Mouse (Mus musculus) brain, adult 2 months (tissue): ENCODE measurements around the gene Limk1.

Source experiments
- DNase-seq: peaks from one replicate; pipeline ENCODE4 v3.0.0; 2011; ENCODE audit warnings: low read depth, low spot score

Gene Limk1

GRCm38 (mm10) chr5:134688086-134688717 lies at the start of gene Limk1:
Gene Limk1, minus strand, starts transcription at chr5:134688598.
- no peak for DNase-seq

DNA sequence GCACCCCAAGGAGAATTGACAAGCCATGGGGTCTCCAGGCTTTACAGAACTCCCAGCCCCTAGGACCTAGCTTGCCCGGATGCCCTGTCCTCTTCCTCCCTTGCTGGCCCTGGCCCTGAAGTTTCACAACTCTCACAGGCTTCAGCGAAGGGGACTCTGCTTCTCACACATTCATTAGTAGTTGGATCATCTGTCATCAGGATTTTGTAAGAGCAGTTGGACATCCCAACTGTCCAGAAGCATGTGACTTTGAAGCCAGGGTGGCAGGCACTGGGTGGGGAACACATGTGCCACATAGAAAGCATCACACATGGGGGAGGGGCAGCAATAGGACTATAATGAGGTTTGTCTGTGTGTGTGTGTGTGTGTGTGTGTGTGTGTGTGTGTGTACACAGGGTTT lies 46.5 kb upstream of the Limk1 start:
- DNase-seq: no peak

DNA sequence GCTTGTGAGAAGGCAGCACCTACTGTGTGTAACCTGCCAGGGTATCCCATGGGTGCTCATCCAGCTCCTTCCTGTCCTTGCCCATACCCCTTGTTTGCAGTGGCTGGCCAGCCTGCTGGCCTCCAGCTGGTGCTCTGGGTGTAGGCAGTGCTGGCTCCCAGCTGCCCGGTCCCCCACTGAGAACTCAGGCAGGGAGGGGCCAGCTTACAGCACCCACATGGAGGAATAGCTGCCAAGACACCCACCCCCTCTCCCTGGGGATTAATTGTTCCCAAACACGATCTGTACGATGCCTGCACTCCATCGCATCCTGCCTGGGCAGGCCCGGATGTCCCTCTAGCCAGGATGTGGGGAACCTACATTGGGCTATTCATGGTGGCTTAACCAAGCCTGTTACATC lies 45.7 kb upstream of the Limk1 start:
- DNase-seq: peak; percentile 43

GRCm38 (mm10) chr5:134733241-134733640 lies 44.8 kb upstream of the Limk1 start:
- DNase-seq: no peak

- DNase-seq: no peak
Measured at GRCm38 (mm10) chr5:134729124-134729523, 40.7 kb upstream of the Limk1 start.

DNA sequence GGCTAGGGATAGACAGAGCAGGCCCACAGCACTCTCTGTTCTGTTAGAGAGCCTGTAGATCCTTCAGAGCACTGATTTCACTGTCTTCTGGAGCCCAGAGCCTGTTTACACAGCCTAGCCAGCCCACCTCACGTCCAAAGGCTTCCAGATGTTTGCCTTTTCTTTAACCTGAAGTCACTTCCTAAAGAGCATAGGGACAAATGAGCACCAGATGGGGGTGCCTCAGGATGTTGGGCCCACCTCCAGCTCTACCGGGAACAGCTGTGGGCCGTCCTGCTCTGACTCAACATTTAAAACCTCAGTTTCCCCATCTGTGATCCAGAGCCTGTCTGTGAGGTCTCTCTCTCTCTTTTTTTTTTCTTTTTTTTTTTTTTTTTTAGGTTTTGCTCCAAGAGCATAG lies 40.1 kb upstream of the Limk1 start:
- DNase-seq: no peak

GRCm38 (mm10) chr5:134727001-134727639 lies 38.7 kb upstream of the Limk1 start:
- DNase-seq: no peak

GRCm38 (mm10) chr5:134725299-134725698 lies 36.9 kb upstream of the Limk1 start:
- no peak for DNase-seq

DNA sequence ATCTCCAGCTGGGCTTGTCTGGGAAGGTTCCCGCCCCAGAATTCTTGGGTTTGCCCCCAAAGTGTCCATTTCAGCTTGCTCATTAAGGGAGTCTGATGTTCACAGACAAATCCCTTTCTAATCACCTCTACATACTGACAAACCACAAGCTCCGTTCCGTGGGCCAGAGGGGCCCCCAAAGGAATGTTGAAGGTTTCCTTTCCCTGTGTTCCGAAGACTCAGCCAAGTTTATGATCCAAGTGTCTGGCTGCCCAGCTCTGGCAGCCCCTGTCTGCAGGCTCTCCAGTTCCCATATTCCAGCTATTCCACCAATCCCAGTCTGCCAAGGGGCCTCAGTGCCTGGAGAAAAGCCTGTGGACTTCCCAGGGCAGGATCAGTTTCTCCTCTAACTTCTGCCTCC lies 31.7 kb upstream of the Limk1 start:
- no peak for DNase-seq

GRCm38 (mm10) chr5:134711076-134711475 lies 22.7 kb upstream of the Limk1 start:
- no peak for DNase-seq

DNA sequence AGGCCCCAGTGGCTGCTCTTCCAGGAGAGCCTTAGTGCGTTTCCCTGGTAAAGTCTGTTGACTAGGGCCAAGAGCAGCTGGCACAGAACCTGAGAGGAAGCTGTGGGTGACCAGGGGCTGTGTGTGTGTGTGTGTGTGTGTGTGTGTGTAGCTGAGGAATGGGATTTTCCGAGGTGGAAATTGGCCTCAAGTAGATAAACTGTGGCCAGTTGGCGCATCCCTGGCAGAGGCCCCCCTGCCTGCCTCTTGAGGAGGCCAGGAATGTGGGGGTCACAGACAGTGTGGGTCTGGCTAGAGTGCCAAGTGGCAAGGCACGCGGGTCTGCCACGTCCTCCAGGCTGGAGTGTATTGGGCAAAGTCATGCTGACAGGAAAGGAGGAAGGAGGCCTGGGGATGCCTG lies 20.9 kb upstream of the Limk1 start:
- no peak for DNase-seq

- peak; percentile 79 for DNase-seq
Measured at GRCm38 (mm10) chr5:134704157-134704556, 15.8 kb upstream of the Limk1 start.

- DNase-seq: no peak
Measured at GRCm38 (mm10) chr5:134695539-134695938, 7.1 kb upstream of the Limk1 start.

GRCm38 (mm10) chr5:134695082-134695481 lies 6.7 kb upstream of the Limk1 start:
- DNase-seq: no peak

DNA sequence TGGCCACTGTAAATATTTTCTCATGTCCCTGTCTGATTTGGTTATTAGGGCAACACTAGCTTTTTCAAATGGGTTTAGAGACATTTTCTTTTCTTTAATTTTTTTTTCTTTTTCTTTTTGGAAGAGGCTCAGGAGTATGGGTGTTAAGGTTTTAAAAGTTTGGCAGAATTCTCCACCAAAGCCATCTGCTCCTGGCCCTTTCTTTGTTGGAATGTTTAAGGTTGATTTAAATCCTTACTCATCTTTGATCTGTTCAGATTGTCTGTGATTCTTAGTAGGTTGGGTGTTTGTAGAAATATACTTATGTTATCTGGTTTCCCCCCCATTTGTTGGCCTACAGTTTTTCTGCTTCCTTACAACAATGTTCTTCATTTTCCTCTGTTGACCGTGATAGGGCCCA lies 4.3 kb upstream of the Limk1 start:
- DNase-seq: peak; percentile 65

GRCm38 (mm10) chr5:134688718-134689284 lies 403 bp upstream of the Limk1 start:
- peak; percentile 99 for DNase-seq

- no peak for DNase-seq
Measured at GRCm38 (mm10) chr5:134687187-134687586, 1.2 kb downstream of the Limk1 start.

DNA sequence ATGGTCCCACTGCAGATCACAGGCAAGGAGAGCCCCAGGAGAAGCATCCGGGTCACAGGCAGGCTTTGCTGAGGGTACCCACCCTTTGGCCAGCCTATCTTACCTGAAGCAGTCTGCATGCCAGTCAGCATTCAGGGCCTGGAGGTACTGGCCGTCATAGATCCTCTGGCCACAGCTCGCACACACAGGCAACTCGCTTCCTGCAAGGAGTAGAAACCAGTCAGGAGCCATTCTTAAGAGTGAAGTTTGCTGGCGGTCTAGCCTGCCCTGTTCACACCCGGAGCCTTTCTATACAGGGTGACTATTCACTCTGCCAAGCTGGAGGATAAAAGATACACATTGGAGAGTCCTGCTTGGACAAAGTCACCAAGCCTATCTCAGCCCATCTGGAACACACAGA lies 1.9 kb downstream of the Limk1 start:
- no peak for DNase-seq

- peak; percentile 35 for DNase-seq
Measured at GRCm38 (mm10) chr5:134684398-134684797, 4.0 kb downstream of the Limk1 start.

GRCm38 (mm10) chr5:134683813-134684212 lies 4.6 kb downstream of the Limk1 start:
- no peak for DNase-seq

GRCm38 (mm10) chr5:134680238-134680637 lies 8.2 kb downstream of the Limk1 start:
- DNase-seq: no peak

- DNase-seq: no peak
Measured at GRCm38 (mm10) chr5:134678827-134679546, 9.4 kb downstream of the Limk1 start.

GRCm38 (mm10) chr5:134678031-134678430 lies 10.4 kb downstream of the Limk1 start:
- DNase-seq: no peak
